Mouse (Mus musculus): ENCODE measurements around the gene Cmip. TPM values are rescaled to one million over a fixed set of nuclear protein-coding genes. Genes with fewer than 3 reads are reported as not detected.

The Cmip gene
- total RNA-seq, 2 experiments from 2014 or later: 9.6 to 40.2 TPM

GRCm38 (mm10) chr8:117339296-117339957, 82.6 kb downstream of the Cmip start:
- no peak for ATAC-seq (replicated peaks; ENCODE audit: low FRiP score, low TSS enrichment, poor library complexity, severe bottlenecking)

DNA sequence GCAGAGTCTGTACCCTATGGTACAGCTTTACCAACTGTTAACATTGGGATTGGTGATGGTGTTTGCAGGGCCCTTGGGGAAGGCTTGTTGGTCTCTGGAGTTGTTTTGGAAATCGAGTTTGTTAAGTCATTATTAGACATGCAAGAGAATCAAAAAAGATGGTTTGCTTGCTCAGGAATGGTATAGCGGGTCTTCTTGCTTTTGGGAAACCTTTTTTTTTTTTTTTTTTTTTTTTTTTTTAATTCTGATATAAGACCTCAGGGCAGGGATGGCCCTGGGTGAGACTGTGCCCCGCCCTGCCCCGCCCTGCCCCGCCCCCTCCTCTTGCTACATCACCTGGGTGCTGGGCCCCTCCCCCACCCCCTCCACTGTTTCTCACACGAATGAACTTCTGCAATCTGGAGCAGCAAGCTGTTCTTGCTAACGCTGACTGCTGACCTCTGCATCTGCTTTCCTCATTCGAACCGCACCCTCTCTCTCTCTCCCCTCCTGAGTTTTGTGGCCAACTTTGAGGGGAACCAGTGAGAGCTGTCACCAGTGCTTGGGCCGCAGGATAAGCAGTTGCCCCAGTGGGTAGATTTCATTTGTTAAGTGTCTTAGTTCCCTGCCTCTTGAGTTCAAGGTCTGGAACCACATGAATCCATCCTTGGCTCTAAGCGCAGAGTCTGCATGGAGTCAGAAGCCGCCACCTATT, 83.2 kb downstream of the Cmip start:
- peak; percentile 41 for ATAC-seq (replicated peaks; ENCODE audit: low FRiP score, low TSS enrichment, poor library complexity, severe bottlenecking)

DNA sequence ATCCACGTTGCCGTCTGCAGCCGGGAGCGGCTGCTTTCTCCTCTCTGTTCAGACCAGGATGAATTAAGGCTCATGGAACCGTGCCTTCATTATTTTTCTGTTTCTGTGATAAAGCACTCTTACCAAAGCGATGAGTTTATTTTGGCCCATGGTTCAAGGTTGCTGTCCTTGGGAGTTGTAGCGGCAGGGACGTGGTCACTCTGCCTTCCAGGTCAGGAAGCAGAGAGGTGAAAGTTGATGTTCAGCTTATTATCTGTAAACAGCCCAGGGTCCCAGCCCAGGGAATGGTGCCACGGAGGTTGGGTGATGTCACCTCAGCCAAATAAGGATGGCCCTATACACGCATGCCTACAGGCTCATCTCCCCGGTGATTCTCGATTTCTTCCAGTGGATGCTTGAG, 83.9 kb downstream of the Cmip start:
- no peak for ATAC-seq (replicated peaks; ENCODE audit: low FRiP score, low TSS enrichment, poor library complexity, severe bottlenecking)

DNA sequence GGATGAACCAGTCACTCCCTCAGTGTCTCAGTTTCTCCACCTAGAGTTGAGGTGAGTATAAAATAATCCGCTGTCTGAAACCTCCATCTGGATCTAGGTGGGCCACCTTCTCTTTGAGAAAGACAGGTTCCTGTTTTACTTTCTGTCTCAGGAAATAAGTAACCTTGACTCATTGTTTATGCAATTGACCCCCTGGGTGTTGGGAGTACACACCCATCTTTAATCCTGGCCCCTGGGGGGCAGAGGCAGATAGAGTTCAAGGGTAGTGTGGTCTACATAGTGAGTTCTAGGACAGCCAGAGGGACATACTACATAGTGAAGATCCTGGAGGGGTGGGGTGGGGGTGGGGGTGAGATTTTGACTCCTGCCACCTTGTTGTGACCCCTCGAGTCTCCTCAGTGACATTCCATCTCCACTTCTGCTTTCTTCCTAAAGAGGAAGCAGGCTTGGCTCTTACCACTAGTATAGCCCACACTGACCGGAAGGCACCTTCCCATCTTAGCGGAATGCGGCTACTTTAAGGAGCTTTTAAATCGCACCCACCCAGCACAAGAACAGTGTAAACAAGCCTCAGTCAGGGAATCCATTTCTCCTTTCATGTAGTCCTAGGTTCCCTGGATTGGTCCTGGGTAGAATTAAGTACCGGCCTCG, 86.0 kb downstream of the Cmip start:
- no peak for ATAC-seq (replicated peaks; ENCODE audit: low FRiP score, low TSS enrichment, poor library complexity, severe bottlenecking)

GRCm38 (mm10) chr8:117343484-117343883, 86.6 kb downstream of the Cmip start:
- 0 out of 2 replicates have a peak, but pooled peaks have one; percentile 33 for ATAC-seq (replicated peaks; ENCODE audit: low FRiP score, low TSS enrichment, poor library complexity, severe bottlenecking)

DNA sequence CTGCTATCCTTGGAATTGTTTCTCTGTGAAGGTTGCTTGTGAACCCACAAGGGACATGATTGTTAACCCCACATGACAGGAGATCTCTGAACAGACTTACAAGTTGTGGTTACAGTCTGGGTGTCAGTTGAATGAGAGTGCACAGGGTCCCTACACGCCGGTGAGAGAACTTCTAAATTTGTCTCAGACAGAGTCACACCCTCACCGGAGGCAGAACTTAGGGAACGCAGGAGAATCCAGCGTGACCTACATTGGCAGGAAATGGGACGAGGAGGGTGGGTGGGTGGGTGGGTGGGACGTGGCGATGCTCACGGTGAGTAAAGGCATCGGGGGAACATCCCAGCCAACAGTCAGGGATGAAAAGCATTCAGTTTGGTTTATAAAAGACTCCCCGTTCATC, 88.0 kb downstream of the Cmip start:
- no peak for ATAC-seq (replicated peaks; ENCODE audit: low FRiP score, low TSS enrichment, poor library complexity, severe bottlenecking)

GRCm38 (mm10) chr8:117345376-117345775, 88.5 kb downstream of the Cmip start:
- ATAC-seq (replicated peaks; ENCODE audit: low FRiP score, low TSS enrichment, poor library complexity, severe bottlenecking): no peak

GRCm38 (mm10) chr8:117347556-117347955, 90.7 kb downstream of the Cmip start:
- no peak for ATAC-seq (replicated peaks; ENCODE audit: low FRiP score, low TSS enrichment, poor library complexity, severe bottlenecking)

- ATAC-seq (replicated peaks; ENCODE audit: low FRiP score, low TSS enrichment, poor library complexity, severe bottlenecking): peak; percentile 32
Observed at GRCm38 (mm10) chr8:117348718-117349394, 92.0 kb downstream of the Cmip start.

GRCm38 (mm10) chr8:117349541-117349940, 92.7 kb downstream of the Cmip start:
- peak; percentile 91 for ATAC-seq (replicated peaks; ENCODE audit: low FRiP score, low TSS enrichment, poor library complexity, severe bottlenecking)

GRCm38 (mm10) chr8:117352098-117352497, 95.2 kb downstream of the Cmip start:
- ATAC-seq (replicated peaks; ENCODE audit: low FRiP score, low TSS enrichment, poor library complexity, severe bottlenecking): no peak

DNA sequence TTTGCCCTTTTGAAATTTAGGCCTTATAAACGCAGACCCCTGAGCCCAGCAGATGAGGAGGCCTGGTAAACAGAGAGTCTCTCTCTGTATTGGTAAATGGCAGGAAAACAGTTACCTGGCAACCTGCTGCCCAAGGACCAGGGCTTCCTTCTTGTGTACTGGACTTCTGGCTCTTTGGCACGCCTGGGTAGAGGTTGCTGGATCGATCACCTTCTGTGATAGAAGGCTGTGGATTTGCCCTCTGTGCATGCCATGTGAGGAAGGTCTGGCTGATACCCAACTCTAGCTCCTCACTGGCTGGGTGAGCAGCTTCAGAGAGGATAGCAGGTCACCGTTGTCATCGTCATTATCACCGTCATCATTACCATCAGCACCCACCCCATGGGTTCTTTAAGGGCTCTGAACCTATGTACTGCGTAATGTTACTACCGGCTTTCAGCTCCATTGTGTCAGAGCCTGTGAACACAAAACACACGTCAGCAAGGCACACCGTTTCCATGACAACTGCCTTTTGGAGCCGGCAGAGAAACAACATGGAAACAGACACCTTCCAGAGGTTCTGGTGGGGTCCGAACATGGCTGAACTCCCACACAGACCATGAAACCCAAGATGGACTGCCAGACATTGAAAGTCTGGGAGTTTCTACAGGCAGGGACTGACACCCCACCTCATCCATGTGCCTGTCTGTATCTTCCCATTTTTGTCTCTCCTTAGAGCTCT, 98.4 kb downstream of the Cmip start:
- no peak for ATAC-seq (replicated peaks; ENCODE audit: low FRiP score, low TSS enrichment, poor library complexity, severe bottlenecking)

DNA sequence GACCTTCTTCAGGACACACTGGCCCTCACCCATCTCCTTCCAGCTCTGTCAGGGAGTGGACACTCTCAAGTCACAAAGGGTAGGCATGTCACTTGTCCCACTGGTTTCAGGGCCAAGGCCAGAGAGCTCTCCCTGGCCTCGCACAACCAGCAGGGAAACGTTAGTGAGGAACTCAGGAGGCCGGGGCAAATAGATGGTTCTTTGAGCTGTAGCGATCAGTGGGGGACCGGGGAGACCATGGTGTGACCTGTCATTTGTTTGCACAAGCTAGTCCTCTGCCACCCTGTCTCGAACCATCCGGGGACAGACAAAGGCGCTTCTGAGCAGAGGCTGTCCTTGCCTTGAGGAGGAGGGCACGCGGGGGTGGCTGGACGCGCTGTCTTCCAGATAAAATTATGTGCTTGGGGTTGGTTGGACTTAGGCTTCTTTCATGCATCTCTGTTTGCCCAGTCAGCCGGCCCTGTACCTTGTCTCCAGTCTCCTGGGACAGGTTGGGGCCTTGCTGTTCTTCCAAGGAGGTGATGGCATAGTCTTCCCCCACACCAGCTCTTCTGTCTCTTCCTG, 99.3 kb downstream of the Cmip start:
- ATAC-seq (replicated peaks; ENCODE audit: low FRiP score, low TSS enrichment, poor library complexity, severe bottlenecking): no peak

DNA sequence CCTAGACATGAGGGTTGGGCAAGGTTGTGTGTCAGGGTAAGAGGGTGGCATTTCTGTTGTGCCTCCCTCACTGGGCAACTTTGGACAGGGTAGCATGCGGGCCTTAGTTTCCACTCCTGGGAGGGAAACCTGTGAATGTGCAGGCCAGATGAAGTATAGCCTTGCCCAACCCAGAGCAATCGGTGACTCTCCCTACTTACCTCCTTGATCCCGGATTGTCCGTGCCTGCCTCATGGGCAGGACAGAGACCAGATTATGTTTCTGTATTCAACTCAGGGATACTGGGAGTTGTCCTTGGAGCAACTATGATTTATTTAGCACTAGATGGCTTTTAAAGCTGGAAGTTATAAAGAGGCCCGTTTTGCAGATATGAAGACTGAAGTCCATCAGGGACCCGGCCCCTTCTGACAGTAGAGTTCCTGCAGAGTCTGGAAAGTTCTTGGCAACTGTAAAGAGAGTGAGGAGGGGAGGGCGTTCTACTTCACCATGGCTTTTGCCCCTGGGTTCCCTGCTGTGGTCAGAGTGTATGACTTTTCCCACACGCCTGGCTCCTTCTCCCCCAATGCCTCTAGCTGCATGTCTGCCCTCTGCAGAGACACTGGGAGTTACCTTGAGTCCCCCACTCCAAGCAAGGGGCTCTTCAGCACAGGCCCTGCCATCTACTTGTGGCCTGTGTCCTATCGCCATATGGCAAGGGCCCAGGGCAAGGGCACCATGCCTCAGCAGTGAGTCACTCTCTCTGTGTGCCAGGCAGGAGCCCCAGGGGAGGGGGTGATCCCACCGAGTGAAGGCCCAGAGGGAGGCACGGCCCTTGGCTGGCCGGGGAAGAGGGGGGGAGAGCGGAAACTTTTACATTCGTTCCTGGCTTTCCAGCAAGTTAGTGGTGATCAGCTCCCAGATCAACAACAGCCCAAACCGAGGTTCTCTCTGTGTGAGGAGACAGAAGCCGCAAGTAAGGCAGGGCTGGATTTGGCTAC, 100.9 kb downstream of the Cmip start:
- no peak for ATAC-seq (replicated peaks; ENCODE audit: low FRiP score, low TSS enrichment, poor library complexity, severe bottlenecking)

DNA sequence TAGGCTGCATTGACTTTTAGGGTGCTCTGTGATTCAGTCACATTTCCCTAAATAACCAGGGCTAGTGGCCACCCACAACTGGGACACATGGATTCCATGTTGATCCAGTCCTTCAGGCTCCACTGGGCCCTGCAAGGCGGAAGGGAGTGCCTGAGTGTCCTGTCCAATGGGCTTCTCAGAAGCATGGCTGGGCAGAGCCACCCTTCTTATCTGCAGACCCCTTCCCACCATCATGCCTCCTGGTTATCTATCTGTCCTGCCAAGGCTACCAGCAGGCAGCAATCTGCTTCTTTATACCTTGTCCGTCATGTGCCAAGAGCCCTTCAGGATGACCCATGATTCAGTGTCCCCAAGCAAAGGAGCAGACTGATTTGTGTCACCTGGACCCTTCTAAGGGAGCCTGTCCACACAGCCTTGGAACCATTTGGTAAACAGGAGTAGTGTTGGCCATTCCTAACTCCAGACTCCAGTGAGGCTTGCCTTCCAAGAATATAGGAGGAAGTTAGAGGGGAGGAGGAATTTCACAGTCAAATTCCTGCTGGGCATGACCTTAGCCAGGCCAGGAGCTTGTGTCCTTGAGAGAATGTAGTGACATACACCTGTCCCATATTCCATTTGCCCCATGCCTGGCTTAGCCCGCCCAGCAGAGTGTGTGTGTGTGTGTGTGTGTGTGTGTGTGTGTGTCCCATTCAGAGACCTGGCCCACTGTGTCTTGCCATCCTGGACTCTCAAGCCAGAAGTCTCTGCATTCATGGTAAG, 103.5 kb downstream of the Cmip start:
- ATAC-seq (replicated peaks; ENCODE audit: low FRiP score, low TSS enrichment, poor library complexity, severe bottlenecking): peak; percentile 80

DNA sequence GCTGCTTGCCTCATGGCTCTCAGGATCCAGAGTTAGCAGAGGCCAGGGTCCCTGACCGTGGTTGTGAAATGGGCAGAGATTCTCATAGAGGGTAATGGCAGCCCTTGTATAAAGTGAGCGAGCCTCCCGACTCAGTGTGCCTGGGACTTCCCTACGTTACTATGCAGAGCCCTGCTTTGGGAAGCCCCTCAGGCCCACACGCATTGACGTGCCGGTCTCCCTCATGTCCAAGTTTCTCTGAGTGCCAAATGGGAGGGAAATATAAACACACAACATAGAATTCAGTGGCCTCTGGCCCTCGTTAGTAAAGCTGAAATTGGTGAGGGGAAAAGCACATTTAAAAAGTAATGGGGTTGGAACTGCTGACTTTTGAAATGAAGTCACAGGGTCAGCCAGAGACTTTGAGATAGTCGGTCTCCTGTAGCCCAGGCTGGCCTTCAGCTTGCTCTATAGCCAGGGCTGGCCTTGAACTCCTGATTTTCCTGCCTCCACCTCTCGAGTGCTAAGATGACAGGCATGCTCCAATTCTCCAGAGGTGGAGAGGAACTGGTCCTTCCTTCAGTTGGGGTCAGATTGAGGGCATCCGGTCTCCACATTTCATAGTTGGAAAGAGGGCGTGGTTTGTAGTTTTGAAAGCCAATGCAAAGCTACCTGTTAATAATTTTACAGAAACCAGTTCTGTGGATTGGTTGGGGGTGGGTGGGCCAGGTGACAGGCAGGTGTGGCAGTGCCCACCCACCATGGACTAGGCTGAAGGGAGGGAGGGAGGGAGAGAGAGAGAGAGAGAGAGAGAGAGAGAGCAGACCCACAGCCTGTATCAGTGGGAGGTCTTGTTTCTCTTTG, 105.0 kb downstream of the Cmip start:
- ATAC-seq (replicated peaks; ENCODE audit: low FRiP score, low TSS enrichment, poor library complexity, severe bottlenecking): no peak

- no peak for ATAC-seq (replicated peaks; ENCODE audit: low FRiP score, low TSS enrichment, poor library complexity, severe bottlenecking)
Observed at GRCm38 (mm10) chr8:117362438-117362726, 105.5 kb downstream of the Cmip start.
